In the genomic region with DNA sequence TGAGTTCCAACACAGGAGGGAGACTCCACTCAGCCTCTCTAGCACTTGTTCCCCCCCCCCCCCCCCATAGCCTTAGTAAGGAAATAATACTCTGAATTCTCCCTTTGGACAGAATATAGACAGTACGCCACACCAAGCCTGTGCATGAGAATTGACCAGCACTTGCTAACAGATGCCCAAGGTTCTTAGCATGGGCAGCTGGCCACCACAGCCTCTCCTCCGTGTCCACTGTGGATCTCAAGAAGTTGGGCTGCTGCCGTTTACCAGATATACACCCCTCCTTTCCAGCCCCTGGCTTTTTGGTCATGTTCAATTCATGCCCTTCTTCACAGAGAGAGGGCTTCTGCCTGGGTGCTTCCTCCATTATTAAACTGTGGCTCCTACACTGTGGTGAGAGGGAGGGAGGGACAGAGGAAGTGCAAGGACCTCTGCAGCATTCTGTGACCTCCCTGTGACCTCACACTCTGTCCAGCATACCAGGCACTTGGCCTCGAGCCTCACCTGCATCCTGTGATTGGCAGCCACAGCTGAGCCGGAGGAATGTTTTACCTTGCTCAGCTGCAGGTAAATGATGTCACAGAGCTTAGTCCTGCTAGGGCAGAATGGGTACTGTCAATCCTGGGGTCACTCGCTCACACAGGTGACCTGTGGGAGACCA, we compare ENCODE assay signal across 14 mouse cellular contexts. TPM values are rescaled to one million over a fixed set of nuclear protein-coding genes. Genes with fewer than 3 reads are reported as not detected.
DNase-seq lines count a peak whose midpoint lies in the region; ATAC-seq and TF ChIP-seq lines count a peak whose summit lies in the region.
"Had no signal": no experiment of that assay in that cellular context is flagged by ENCODE, and none has a peak within 500 bp of the region (broad histone marks: within the 10 kb centered on the region; RNA-seq: fewer than 3 reads in every experiment).

No protein-coding gene starts in this region.

- no peak for TF ChIP-seq EP300 in liver, postnatal 0 days (IDR thresholded peaks at IDR 0.05; ENCODE audit: low read depth)

- H3K4me3 ChIP-seq in heart, embryonic 13.5 days: no peak overlapping the region
- no peak overlapping the region for H3K4me3 ChIP-seq in liver, postnatal 0 days (ENCODE audit: low read depth, low read length)
- H3K4me3 ChIP-seq: embryonic facial prominence, embryonic 12.5 days; forebrain, embryonic 13.5 days; heart, embryonic 15.5 days; lung, embryonic 15.5 days; neural tube, embryonic 15.5 days had no signal

- no peaks in the 10 kb centered on the region for H3K27me3 ChIP-seq in heart, embryonic 13.5 days (replicated peaks)
- no peaks in the 10 kb centered on the region for H3K27me3 ChIP-seq in liver, postnatal 0 days (ENCODE audit: insufficient read depth, low read length)
- H3K27me3 ChIP-seq: embryonic facial prominence, embryonic 12.5 days; forebrain, embryonic 13.5 days; heart, embryonic 15.5 days; lung, embryonic 15.5 days; neural tube, embryonic 15.5 days had no signal

- no peaks in the 10 kb centered on the region for H3K9me3 ChIP-seq in heart, embryonic 13.5 days
- H3K9me3 ChIP-seq in liver, postnatal 0 days (ENCODE audit: low read length): no peaks in the 10 kb centered on the region
- H3K9me3 ChIP-seq: embryonic facial prominence, embryonic 12.5 days; forebrain, embryonic 13.5 days; heart, embryonic 15.5 days; lung, embryonic 15.5 days; neural tube, embryonic 15.5 days had no signal

- ATAC-seq in heart, embryonic 13.5 days (ENCODE audit: extremely low read depth, insufficient number of reproducible peaks, low FRiP score, low TSS enrichment): no peak
- peak; percentile 20 for ATAC-seq in liver, postnatal 0 days
- ATAC-seq: forebrain, embryonic 13.5 days had no signal

- WGBS in heart, embryonic 13.5 days: 56% methylated on average over 6 of the region's 6 CpGs
- WGBS in liver, postnatal 0 days (ENCODE audit: insufficient replicate concordance): 48% methylated on average over 6 of the region's 6 CpGs

- peak overlapping the region; percentile 14; the same call in 1 of the 2 replicates for H3K9ac ChIP-seq in heart, embryonic 13.5 days
- H3K9ac ChIP-seq in liver, postnatal 0 days (replicated peaks): no peak overlapping the region
- H3K9ac ChIP-seq: embryonic facial prominence, embryonic 12.5 days; forebrain, embryonic 13.5 days; heart, embryonic 15.5 days; hindbrain, embryonic 14.5 days; lung, embryonic 15.5 days; neural tube, embryonic 15.5 days had no signal

- no peak overlapping the region for H3K4me2 ChIP-seq in heart, embryonic 13.5 days
- no peak overlapping the region for H3K4me2 ChIP-seq in liver, postnatal 0 days (ENCODE audit: low read depth, low read length)
- H3K4me2 ChIP-seq: embryonic facial prominence, embryonic 12.5 days; forebrain, embryonic 13.5 days; heart, embryonic 15.5 days; hindbrain, embryonic 14.5 days; lung, embryonic 15.5 days; neural tube, embryonic 15.5 days had no signal

- no peak for TF ChIP-seq CTCF in liver, postnatal 0 days (IDR thresholded peaks at IDR 0.05; ENCODE audit: low read depth)

- H3K36me3 ChIP-seq in heart, embryonic 13.5 days: no peaks in the 10 kb centered on the region
- H3K36me3 ChIP-seq in liver, postnatal 0 days (replicated peaks; ENCODE audit: insufficient read depth, low read length): no peaks in the 10 kb centered on the region
- H3K36me3 ChIP-seq: embryonic facial prominence, embryonic 12.5 days; heart, embryonic 15.5 days; lung, embryonic 15.5 days; neural tube, embryonic 15.5 days had no signal

- H3K4me1 ChIP-seq in heart, embryonic 13.5 days: peaks cover 34% of the 10 kb centered on the region
- peaks cover 59% of the 10 kb centered on the region for H3K4me1 ChIP-seq in liver, postnatal 0 days (ENCODE audit: insufficient read depth)

- no peak overlapping the region for H3K27ac ChIP-seq in heart, embryonic 13.5 days (replicated peaks)
- H3K27ac ChIP-seq in liver, postnatal 0 days (ENCODE audit: low read depth): 0 out of 2 replicates have a peak overlapping the region, but pooled peaks have one; percentile 35
- H3K27ac ChIP-seq: embryonic facial prominence, embryonic 12.5 days; forebrain, embryonic 13.5 days; heart, embryonic 15.5 days; hindbrain, embryonic 14.5 days; lung, embryonic 15.5 days; neural tube, embryonic 15.5 days had no signal

- DNase-seq in heart, adult 9 months (ENCODE audit: low spot score in 2 of 2): no peak
- peak; percentile 45 for DNase-seq in 416B (ENCODE audit: low read depth)
- DNase-seq in kidney, adult 8-10 months: peak; percentile 74 to 78
- no peak for DNase-seq in liver, postnatal 0 days
- DNase-seq in urinary bladder, adult 2 months (ENCODE audit: low spot score): no peak
- no peak for DNase-seq in layer of hippocampus, postnatal 10 days (ENCODE audit: low spot score in 2 of 2)
- DNase-seq: gastrocnemius, postnatal 10 days had no signal

RNA-seq across cellular contexts. Expression of gene Hpcal1, which starts 21.2 kb away (rescaled TPM):
- 21.5 and 22.7 TPM in 2 replicates for polyA plus RNA-seq in heart, embryonic 13.5 days (2015; fragmentation: Nextera tagmentation; extraction: Ambion mirVana)
- 18.6 and 20.8 TPM in 2 replicates for polyA plus RNA-seq in liver, postnatal 0 days (2015; fragmentation: Nextera tagmentation; extraction: Ambion mirVana)
- 52.8 and 56.0 TPM in 2 replicates for polyA plus RNA-seq in urinary bladder, adult 2 months (2012; rRNA removed)
- 10 to 100 TPM; 41.4 to 44.5 TPM for total RNA-seq in layer of hippocampus, postnatal 10 days (2021)

Comparison
In these comparisons a context has a peak if more than half of its experiments do, and no peak if none do; other contexts are left out.
1. DNase-seq: peak in 416B (single experiment) and kidney, adult 8-10 months (2 of 2); none in heart, adult 9 months (0 of 2), liver, postnatal 0 days (single experiment), urinary bladder, adult 2 months (single experiment) and layer of hippocampus, postnatal 10 days (0 of 2).